Mouse (Mus musculus): ENCODE results near the gene Tnf.

- TF ChIP-seq CTCF (conservative IDR thresholded peaks at IDR 0.05; ENCODE audit: low read length) (peak; percentile 96), POU5F1 (IDR thresholded peaks at IDR 0.05; ENCODE audit: borderline replicate concordance, low read length) (no peak)
Measured at GRCm38 (mm10) chr17:35236390-35236746, 34.6 kb upstream of the Tnf start.

Data from E14TG2a.4 (cell line).